Mouse (Mus musculus) ES-CJ7 (cell line): ENCODE measurements around the gene Pdpk1.

Experiments used
- DNase-seq: peaks from one replicate; pipeline ENCODE4 v3.0.0; 2011; ENCODE audit warnings: low read depth, low spot score

Gene Pdpk1

DNA sequence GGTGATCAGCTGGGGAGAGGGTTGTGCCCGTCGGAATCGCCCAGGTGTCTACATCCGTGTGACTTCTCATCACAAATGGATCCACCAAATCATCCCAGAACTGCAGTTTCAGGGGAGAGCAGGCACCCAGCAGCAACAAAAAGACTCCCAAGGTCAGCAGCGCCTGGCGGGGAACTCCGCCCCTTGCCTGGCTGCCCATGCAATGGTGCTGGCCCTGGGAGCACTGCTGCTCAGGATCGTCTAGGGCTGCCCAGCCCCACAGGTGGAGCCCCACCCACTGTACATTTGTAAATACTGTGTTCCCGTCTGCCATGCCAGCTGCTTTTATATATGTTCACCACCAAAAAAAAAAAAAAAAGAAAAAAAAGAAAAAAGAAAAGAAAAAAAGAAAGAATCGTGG, 105.1 kb downstream of the Pdpk1 start:
- DNase-seq, result no peak

DNA sequence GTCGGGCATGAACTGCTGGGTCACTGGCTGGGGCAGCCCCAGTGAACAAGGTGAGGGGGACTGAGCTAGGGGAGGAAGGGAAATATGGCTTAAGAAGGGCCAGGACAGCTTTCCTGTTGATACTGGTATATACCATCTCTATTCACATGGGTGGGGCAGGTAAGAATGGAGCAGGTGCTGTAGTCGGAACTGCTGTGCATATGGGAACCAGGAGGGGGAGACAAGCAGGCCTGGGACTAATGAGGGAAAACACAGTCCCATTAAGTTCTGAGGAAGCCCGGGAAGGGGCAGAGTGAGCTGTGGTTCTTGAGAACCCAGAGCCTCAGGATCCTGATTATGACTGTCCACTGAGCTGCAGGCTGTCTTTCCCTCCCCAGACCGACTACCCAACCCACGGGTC, 106.2 kb downstream of the Pdpk1 start:
- peak; percentile 73 for DNase-seq

DNA sequence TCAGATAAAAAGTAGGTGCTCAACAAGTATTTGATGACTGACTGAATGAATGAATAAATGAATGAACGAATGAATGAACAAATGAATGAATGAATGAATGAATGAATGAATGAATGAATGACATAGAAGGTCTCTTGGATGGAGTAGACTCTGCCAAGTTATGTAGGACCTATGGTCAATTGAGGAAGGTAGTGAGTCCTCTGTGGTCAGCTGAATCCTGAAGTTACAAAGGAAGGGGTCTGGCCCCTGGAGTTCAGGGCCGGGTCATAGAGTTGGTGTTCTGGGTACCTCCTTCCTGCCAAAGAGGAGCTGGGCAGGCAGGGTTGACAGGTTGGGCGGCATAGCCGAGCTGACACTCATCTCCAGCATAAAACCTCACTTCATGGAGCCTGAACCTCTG, 112.9 kb downstream of the Pdpk1 start, which contains the start of gene Prss27:
Gene Prss27, plus strand, starts transcription at position 301 of the 400 bp plus-strand sequence.
- DNase-seq, result no peak

DNA sequence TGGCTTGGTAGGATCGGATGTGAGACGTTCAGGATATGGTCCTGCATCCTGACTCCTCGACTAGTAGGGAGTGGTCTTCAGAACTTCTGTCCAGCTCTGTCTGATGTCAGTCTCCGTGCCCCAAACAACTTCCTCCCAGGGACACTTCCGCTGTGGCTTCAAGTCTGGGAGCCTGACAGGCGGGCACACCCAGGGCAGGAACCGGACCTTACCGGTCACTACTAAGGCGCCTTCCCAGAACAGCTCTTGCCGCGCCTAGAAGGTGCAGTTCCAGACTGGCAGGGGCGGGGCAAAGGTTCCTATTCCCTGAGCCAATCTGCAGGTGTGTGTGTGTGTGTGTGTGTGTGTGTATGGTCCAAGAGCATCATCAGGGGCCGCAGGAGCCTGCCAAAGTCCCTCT, 113.4 kb downstream of the Pdpk1 start:
- DNase-seq, result no peak

DNA sequence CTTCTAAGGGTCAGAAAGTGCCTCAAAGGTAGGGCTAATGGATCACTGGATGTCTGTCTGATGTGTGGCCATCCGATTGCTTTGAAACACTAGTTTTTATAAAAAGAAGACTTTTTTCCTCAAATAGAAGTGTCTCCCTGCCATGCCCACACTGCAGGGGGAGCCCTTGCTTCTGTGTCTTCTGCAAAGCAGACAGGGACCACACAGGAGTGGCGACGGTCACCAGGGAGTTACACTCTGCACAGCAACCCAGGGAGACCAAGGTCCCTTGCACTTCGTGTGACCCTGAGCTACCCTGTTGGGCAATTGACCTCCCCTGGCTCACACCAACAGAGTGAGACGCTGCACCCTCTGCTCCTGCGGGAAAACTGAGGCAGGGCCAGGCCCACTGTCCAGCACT, 113.8 kb downstream of the Pdpk1 start:
- no peak for DNase-seq

DNA sequence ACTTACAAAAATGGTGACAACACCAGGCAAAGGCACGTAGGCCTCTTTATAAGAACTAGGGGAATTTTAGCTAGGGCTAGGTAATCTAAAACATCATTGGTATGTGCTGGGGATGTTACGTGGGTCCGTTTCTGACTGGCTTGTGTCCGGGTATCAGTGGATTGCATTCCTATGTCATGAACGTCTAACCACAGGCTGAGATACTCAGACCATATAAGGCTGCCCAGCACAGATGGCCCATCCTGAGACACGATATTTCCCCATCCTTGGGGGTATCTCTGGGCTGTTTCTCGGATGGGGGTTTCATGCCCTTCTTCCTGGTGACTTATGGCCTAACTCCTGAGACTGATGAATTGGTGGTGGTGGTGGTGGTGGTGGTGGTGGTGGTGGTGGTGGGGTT, 115.6 kb downstream of the Pdpk1 start:
- no peak for DNase-seq

DNA sequence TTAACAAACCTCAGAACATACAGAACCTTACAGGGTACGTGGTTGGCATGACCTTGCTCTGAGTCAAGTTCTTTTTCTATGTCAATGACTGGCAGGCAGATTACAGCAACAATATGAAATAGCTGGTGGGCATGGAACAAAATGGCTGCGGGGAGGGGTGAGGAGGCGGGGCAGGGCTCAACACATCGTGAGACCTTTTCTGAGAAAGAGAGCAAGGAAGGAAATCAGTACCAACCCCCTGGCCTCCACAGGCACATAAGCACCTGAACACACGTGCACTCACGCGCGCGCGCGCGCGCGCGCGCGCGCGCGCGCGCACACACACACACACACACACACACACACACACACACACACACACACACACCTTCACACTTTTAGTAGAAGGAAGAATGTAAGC, 120.2 kb downstream of the Pdpk1 start:
- DNase-seq, result peak; percentile 66

DNA sequence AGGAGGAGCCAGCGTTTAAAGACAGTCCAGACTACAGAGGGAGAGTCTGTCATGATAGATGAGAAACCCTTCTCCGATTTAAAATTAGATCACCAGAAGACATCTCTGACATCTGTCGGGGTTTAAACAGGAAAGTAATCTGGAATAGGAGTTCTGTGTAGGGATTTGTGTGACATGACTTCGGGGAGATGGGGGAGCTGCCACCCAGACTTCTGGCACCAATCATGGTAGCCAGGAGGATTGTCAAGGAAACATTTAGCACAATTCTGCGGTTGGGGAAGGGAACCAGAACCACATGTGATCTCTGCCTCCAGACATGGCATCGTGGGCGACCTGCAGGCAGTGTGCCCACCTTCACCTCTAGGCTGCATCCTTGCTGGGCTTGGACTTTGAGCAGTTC, 121.2 kb downstream of the Pdpk1 start:
- DNase-seq, result no peak
